Mouse (Mus musculus): ENCODE results near the gene Gna12. TPM values are rescaled to one million over a fixed set of nuclear protein-coding genes. Genes with fewer than 3 reads are reported as not detected.

Gene Gna12
- polyA plus RNA-seq, 1 experiment from 2014 or later = 7.0 TPM

GRCm38 (mm10) chr5:140826796-140827195 is 3.4 kb downstream of the Gna12 start:
- no peaks in the 10 kb centered on the region for H3K27me3 ChIP-seq
- H3K4me3 ChIP-seq (replicated peaks) = no peak overlapping the region
- no peak for DNase-seq
- 83% methylated on average over 1 of the region's 1 CpGs for WGBS (ENCODE audit: insufficient replicate concordance)
- H3K9ac ChIP-seq = no peak overlapping the region
- no peaks in the 10 kb centered on the region for H3K36me3 ChIP-seq
- ATAC-seq (ENCODE audit: low read depth) = no peak
- H3K4me1 ChIP-seq (replicated peaks) = peaks cover 87% of the 10 kb centered on the region
- no peaks in the 10 kb centered on the region for H3K9me3 ChIP-seq (replicated peaks)
- no peak overlapping the region for H3K4me2 ChIP-seq
- H3K27ac ChIP-seq = no peak overlapping the region

DNA sequence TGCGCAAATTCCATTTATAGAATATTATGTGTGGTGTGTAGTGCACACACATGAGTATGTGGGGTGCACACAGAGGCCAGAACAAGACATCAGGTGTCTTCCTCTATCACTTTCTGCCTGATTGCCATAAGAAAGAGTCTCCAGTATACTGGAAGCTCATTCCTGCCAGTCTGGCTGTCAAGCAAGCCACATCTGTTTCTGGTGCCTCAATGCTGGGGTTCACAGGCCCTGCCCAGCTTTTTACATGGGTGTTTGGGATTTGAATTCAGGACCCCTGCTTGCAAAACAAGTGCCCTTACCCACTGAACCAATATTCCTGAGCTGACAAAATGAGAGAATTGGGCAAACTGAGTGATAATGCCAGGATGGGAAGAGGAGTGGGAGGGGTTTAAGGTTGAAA is 4.1 kb downstream of the Gna12 start:
- ATAC-seq (ENCODE audit: low read depth) = no peak
- WGBS (ENCODE audit: insufficient replicate concordance) = 79% methylated on average over 1 of the region's 1 CpGs
- H3K4me3 ChIP-seq (replicated peaks) = no peak overlapping the region
- no peaks in the 10 kb centered on the region for H3K27me3 ChIP-seq
- H3K4me2 ChIP-seq = no peak overlapping the region
- H3K36me3 ChIP-seq = no peaks in the 10 kb centered on the region
- H3K9ac ChIP-seq = no peak overlapping the region
- H3K4me1 ChIP-seq (replicated peaks) = peaks cover 87% of the 10 kb centered on the region
- DNase-seq = no peak
- H3K27ac ChIP-seq = no peak overlapping the region
- no peaks in the 10 kb centered on the region for H3K9me3 ChIP-seq (replicated peaks)

GRCm38 (mm10) chr5:140824126-140824525 is 6.1 kb downstream of the Gna12 start:
- Histone ChIP-seq H3K4me2 (no peak overlapping the region), H3K27ac (0 out of 2 replicates have a peak overlapping the region, but pooled peaks have one; percentile 26), H3K9me3 (replicated peaks) (no peaks in the 10 kb centered on the region), H3K27me3 (no peaks in the 10 kb centered on the region), H3K4me1 (replicated peaks) (peaks cover 91% of the 10 kb centered on the region), H3K36me3 (no peaks in the 10 kb centered on the region), H3K9ac (no peak overlapping the region), H3K4me3 (replicated peaks) (no peak overlapping the region)
- ATAC-seq (ENCODE audit: low read depth) (no peak), DNase-seq (no peak)
- WGBS (ENCODE audit: insufficient replicate concordance) = 35% methylated on average over 7 of the region's 7 CpGs

- 76% methylated on average over 2 of the region's 2 CpGs for WGBS (ENCODE audit: insufficient replicate concordance)
- H3K4me1 ChIP-seq (replicated peaks) = peaks cover 91% of the 10 kb centered on the region
- no peak for DNase-seq
These were observed 6.8 kb downstream of the Gna12 start for GRCm38 (mm10) chr5:140823386-140823785.

DNA sequence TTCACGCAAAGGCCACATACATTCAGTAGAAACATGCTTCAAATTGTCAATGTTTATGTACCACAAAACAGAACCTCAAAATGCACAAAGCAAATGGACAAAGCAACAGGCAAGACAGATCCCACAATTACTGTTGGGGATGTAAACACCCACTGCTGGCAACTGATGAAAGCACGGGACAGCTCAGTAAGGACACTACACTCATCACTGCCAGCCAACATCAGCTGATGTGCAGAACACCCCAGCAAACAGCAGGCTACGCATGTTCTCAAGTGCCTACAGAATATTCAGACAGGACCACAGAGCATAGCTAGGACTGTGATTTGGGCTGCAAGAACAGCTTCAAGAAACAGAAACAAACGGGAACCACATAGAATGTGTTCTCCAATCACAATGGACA is 8.3 kb downstream of the Gna12 start:
- Histone ChIP-seq H3K36me3 (no peaks in the 10 kb centered on the region), H3K4me1 (replicated peaks) (peaks cover 89% of the 10 kb centered on the region), H3K27me3 (no peaks in the 10 kb centered on the region), H3K4me3 (replicated peaks) (no peak overlapping the region), H3K27ac (no peak overlapping the region), H3K9me3 (replicated peaks) (no peaks in the 10 kb centered on the region), H3K9ac (no peak overlapping the region), H3K4me2 (no peak overlapping the region)
- DNase-seq = no peak
- WGBS (ENCODE audit: insufficient replicate concordance) = 79% methylated on average over 4 of the region's 4 CpGs
- ATAC-seq (ENCODE audit: low read depth) = no peak

More at GRCm38 (mm10) chr5:140823386-140823785, 6.8 kb downstream of the Gna12 start:
- Histone ChIP-seq H3K27me3 (no peaks in the 10 kb centered on the region), H3K4me3 (replicated peaks) (no peak overlapping the region), H3K9me3 (replicated peaks) (no peaks in the 10 kb centered on the region), H3K27ac (no peak overlapping the region), H3K4me2 (no peak overlapping the region), H3K9ac (no peak overlapping the region), H3K36me3 (no peaks in the 10 kb centered on the region)
- ATAC-seq (ENCODE audit: low read depth) = no peak

DNA sequence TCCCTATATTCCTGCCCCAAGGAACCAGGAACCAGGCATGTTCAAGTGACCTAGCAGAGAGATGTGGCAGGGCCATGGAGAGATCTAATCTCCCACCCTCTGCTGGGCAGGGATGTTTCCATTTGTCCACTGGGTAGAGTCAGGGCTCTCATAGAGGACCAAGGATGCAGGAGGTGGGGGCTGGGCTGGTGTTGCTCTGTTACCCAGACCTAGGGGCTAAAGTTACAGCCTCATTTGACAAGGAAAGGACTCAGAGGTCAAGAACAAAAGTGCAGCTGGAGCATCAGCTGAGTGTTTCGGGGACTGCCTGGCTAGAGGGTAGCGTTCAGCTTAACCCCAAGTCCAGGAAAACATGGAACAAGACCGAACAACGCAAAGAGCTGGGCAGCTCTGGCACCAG is 9.7 kb downstream of the Gna12 start:
- no peak overlapping the region for H3K4me2 ChIP-seq
- no peak overlapping the region for H3K9ac ChIP-seq
- 86% methylated on average over 4 of the region's 4 CpGs for WGBS (ENCODE audit: insufficient replicate concordance)
- H3K9me3 ChIP-seq (replicated peaks) = no peaks in the 10 kb centered on the region
- no peaks in the 10 kb centered on the region for H3K27me3 ChIP-seq
- H3K36me3 ChIP-seq = no peaks in the 10 kb centered on the region
- peaks cover 91% of the 10 kb centered on the region for H3K4me1 ChIP-seq (replicated peaks)
- DNase-seq (no peak), ATAC-seq (ENCODE audit: low read depth) (no peak)
- no peak overlapping the region; the same call in 1 of the 2 replicates for H3K27ac ChIP-seq
- H3K4me3 ChIP-seq (replicated peaks) = no peak overlapping the region

GRCm38 (mm10) chr5:140819594-140819993 is 10.6 kb downstream of the Gna12 start:
- no peak overlapping the region for H3K4me3 ChIP-seq (replicated peaks)
- no peak overlapping the region for H3K4me2 ChIP-seq
- H3K27me3 ChIP-seq = no peaks in the 10 kb centered on the region
- DNase-seq (no peak), ATAC-seq (ENCODE audit: low read depth) (no peak)
- H3K36me3 ChIP-seq = no peaks in the 10 kb centered on the region
- no peak overlapping the region for H3K27ac ChIP-seq
- peaks cover 94% of the 10 kb centered on the region for H3K4me1 ChIP-seq (replicated peaks)
- no peaks in the 10 kb centered on the region for H3K9me3 ChIP-seq (replicated peaks)
- H3K9ac ChIP-seq = no peak overlapping the region
- 65% methylated on average over 4 of the region's 4 CpGs for WGBS (ENCODE audit: insufficient replicate concordance)

DNA sequence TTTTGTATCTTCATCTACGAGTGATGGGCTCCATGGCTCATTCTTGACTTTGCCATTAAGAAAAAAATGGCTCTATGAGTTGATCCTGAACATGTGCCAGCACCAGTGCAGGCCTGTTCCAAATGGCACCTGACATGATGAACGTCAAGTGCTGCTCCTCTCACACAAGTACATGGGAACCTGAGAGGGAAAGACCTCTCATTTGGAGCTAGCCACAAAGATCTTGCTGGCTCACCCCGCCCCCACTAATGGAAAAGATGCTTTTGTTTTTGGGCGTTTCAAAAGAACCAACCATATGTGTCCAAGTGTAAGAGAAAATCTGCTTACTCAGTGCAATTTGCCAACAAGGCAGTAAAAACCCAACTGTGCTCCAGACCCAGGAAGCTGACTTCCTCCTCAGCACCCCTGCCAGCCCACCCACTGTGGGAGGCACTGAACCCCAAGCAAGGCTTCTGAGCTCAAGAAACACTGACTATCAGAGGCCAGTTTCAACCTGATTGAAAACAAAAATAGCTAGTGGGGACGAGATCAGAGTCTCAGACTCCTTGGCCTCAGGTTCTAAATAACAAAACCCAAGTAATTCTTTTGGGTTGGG is 11.7 kb downstream of the Gna12 start:
- 0 out of 2 replicates have a peak overlapping the region, but pooled peaks have one; percentile 9 for H3K27ac ChIP-seq
- no peak overlapping the region for H3K4me2 ChIP-seq
- WGBS (ENCODE audit: insufficient replicate concordance) = 66% methylated on average over 5 of the region's 5 CpGs
- no peaks in the 10 kb centered on the region for H3K9me3 ChIP-seq (replicated peaks)
- H3K4me1 ChIP-seq (replicated peaks) = peaks cover 95% of the 10 kb centered on the region
- H3K4me3 ChIP-seq (replicated peaks) = no peak overlapping the region
- no peaks in the 10 kb centered on the region for H3K36me3 ChIP-seq
- H3K9ac ChIP-seq = 0 out of 2 replicates have a peak overlapping the region, but pooled peaks have one; percentile 7
- ATAC-seq (ENCODE audit: low read depth) = no peak
- no peak for DNase-seq
- no peaks in the 10 kb centered on the region for H3K27me3 ChIP-seq

DNA sequence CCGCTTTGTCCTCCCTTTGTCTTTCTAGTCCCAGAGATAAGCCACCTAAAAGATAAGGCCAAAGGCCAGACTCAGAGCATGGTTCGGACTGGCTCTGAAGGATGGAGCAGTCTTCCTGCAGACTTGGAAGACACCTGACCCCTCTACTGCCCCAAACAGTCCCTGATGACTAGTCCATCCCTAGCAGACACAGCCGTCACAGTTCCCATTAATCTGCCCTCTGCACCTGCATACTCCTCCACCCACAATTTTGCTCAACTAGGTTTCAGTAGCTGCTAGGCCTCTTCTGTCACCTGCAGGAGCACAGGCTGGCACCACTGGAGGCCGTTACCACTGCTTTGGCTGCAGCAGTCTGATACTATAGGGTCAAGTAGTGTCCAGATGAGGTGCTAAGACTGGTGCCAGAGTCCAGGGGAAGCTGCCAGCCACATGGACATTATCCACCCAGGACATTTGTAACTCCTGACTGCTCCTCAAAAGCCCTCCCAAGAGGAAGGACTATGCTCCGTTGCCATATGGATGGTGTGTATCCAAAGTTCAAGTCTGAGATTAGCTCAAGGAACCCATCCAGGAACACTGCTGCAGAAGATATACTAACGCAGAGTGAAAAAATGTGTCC is 13.2 kb downstream of the Gna12 start:
- H3K36me3 ChIP-seq = no peaks in the 10 kb centered on the region
- ATAC-seq (ENCODE audit: low read depth) = peak; percentile 43
- H3K4me3 ChIP-seq (replicated peaks) = no peak overlapping the region
- WGBS (ENCODE audit: insufficient replicate concordance) = 36% methylated on average over 6 of the region's 6 CpGs
- H3K27ac ChIP-seq = no peak overlapping the region
- no peaks in the 10 kb centered on the region for H3K9me3 ChIP-seq (replicated peaks)
- H3K9ac ChIP-seq = peak overlapping the region; percentile 9; the same call in 1 of the 2 replicates
- no peaks in the 10 kb centered on the region for H3K27me3 ChIP-seq
- no peak overlapping the region for H3K4me2 ChIP-seq
- DNase-seq = peak; percentile 24
- peaks cover 95% of the 10 kb centered on the region for H3K4me1 ChIP-seq (replicated peaks)

DNA sequence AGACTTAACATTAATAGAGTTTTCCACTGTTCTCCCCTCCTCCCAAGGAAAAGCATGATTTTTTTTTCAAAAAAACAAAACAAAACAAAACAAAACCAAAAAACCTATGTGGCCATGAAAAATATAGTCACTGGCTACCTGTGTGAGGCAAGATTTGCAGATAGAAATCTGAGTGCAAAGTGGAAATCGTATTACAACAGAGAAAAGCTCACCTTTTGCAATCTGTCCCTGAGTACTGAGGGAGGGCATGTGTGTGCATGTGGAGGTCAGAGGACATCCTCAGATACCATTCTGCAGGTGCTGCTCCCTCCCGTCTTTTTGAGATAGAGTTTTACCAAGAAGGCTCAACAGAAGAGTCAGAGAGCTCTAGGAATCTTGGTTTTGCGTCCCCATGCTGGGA is 14.2 kb downstream of the Gna12 start:
- ATAC-seq (ENCODE audit: low read depth) (no peak), DNase-seq (no peak)
- Histone ChIP-seq H3K36me3 (no peaks in the 10 kb centered on the region), H3K4me3 (replicated peaks) (no peak overlapping the region), H3K27ac (no peak overlapping the region), H3K4me1 (replicated peaks) (peaks cover 95% of the 10 kb centered on the region), H3K9ac (0 out of 2 replicates have a peak overlapping the region, but pooled peaks have one; percentile 11), H3K4me2 (no peak overlapping the region), H3K27me3 (no peaks in the 10 kb centered on the region), H3K9me3 (replicated peaks) (no peaks in the 10 kb centered on the region)
- 56% methylated on average over 3 of the region's 3 CpGs for WGBS (ENCODE audit: insufficient replicate concordance)

DNA sequence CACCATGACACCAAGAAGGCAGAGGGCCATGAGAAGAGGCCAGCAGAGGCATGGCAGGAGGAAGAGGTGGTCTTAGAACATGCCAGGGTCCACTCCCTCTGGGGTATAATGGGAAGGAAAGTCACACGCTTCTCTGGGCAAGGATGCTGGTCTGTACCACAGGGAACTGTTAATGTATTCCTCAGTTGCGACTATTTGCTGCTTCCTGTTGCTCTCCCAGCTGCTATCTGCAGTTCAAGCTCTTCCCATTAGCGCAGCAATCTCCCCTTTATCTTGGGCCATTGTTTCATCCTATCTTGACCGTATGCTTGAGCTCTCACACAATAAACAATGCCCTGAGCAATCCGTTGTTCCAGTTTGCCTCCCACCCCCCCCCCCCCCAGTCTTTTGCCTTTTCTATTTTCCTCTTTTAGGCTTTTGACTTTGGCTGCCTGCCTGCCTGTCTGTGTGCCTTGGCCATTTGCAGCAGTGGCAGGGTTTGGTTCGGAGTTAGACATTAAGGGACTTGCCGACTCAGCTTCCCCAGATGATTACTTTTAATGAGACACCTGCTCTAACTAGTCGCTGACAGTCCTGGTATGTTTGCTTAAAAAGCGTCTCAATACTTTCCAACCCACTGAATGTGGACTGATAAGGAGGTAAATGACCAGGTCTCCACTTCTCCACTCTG is 15.0 kb downstream of the Gna12 start:
- no peak overlapping the region for H3K4me3 ChIP-seq (replicated peaks)
- 12% methylated on average over 9 of the region's 9 CpGs for WGBS (ENCODE audit: insufficient replicate concordance)
- H3K27ac ChIP-seq = peak overlapping the region; percentile 60
- no peaks in the 10 kb centered on the region for H3K9me3 ChIP-seq (replicated peaks)
- peaks cover 95% of the 10 kb centered on the region for H3K4me1 ChIP-seq (replicated peaks)
- ATAC-seq (ENCODE audit: low read depth) (peak; percentile 52), DNase-seq (no peak)
- peak overlapping the region; percentile 18 for H3K4me2 ChIP-seq
- peak overlapping the region; percentile 17; the same call in 1 of the 2 replicates for H3K9ac ChIP-seq
- no peaks in the 10 kb centered on the region for H3K27me3 ChIP-seq
- H3K36me3 ChIP-seq = no peaks in the 10 kb centered on the region
